Mouse (Mus musculus): ENCODE results near the gene Rab17.

GRCm38 (mm10) chr1:90913231-90913630 is 56.2 kb downstream of the Rab17 start:
- no peak for TF ChIP-seq CTCF (IDR thresholded peaks at IDR 0.05 in 2 of 3, conservative IDR thresholded peaks at IDR 0.05 in 1 of 3; ENCODE audit: control insufficient read depth in 1 of 3, insufficient read depth in 1 of 3, low read depth in 2 of 3, low read length in 3 of 3, poor library complexity in 1 of 3, severe bottlenecking in 1 of 3)
- TF ChIP-seq ZMIZ1 (IDR thresholded peaks at IDR 0.05; ENCODE audit: low read depth, low read length), result no peak
- TF ChIP-seq TCF12 (IDR thresholded peaks at IDR 0.05; ENCODE audit: low read depth, low read length), result no peak

All from MEL (cell line).